Mouse (Mus musculus) c-Kit-positive CD71-positive TER-119-negative erythroid progenitor cells, embryonic 14.5 days (primary cell): Measurements from ENCODE around the gene Selenow.

Source experiments
- DNase-seq: peaks from one replicate; pipeline ENCODE4 v3.0.0-alpha.2; 2013; ENCODE audit warnings: low read depth

The Selenow gene

GRCm38 (mm10) chr7:15922220-15922773 lies at the start of gene Selenow:
Gene Selenow (minus strand): TSS chr7:15922402.
- DNase-seq, result peak; percentile 89

DNA sequence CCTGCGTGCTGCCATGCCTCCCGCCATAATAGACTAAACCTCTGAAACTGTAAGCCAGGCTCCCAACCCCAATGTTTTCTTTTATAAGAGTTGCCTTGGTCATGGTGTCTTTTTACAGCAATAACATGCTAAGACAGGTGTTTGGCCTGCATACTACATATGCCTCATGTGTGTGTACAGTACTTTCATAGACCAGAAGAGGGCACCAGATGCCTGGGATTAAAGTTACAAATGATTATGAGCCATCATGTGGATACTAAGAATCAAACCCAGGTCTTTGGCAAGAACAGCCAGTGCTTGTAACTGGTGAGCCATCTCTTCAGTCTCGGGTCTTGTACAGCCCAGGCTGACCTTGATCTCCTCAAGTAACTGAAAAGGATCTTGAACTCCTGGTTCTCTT lies 47.5 kb upstream of the Selenow start:
- no peak for DNase-seq

GRCm38 (mm10) chr7:15968322-15968721 lies 46.1 kb upstream of the Selenow start:
- no peak for DNase-seq

DNA sequence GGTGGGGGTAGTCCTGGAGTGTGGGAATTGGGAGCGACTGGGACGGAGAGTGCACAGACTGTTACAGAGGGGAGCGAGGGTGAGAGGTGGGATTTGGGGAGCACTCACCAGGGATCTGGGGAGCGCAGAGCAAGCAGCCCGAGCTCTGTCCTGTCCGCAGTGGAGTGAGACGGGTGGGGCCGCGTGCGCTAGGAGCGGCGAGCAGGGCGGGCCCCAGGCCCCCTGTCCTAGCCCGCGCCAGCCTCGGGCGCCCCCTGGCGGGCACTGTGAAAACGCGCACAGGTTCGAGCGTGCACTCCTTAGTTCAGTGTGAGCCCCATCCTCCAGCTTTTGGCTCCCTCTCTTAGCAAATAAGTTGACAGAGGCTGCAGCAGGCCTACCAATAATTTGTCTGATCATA lies 45.1 kb upstream of the Selenow start, which contains the start of gene Ehd2:
Ehd2 (minus strand) TSS at position 256 of the 400 bp plus-strand sequence.
- no peak for DNase-seq

DNA sequence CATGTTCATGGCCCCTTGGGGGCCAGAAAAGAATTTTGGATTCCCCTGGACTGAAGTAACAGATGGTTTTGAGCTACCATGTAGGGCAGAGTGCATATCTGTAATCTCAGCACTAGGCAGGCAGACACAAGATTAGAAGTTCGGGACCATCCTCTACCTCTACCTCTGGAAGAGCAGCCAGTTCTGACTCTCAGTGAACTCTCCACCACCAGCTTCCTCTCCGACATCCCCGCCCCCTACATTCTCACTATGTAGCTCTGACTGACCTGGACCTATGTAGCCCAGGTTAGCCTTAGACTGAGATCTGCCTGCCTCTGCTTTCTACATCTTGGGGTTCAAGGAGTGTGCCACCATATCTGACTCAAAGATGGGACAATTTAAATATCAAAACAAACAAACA lies 44.3 kb upstream of the Selenow start:
- no peak for DNase-seq

DNA sequence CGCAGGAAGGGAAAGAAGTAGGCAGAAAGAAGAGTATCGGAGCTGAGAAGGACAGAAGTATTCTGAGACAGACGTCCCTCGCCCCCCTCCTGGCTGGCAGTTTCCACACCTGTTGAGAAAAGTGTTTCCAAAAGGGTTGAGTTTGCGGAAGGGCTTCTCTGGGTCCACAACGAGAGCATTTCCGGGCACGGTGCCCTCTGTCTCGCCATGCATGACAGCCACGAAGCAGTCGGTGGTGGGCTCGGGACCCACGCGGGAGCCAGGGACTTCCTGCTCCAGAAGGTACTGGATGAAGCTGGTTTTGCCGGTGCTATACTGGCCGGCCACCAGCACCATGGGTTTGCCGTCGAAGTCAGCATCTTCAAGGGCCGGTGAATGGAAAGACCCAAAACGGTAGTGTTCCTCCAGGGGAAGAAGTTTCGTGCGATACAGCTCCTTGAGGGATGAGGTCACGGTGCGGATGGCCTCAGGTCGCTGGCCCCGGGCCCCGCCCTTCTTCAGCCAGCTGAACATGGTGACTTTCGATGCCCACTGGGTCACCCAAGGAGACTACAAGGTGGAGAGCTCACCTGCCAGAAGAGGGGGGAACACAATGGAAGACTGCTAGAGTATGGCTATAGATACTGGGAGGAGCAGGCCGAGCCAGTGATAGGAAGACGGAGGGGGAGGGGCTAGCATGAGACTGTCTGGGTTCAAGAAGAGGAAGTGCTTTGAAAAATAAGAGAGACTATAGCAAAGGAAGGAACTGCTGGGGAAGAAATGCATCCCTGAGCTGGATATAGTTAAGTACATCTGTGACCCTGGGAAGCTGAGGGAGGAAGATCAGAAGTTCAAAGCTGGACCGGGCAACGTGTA lies 41.8 kb upstream of the Selenow start:
- no peak for DNase-seq

DNA sequence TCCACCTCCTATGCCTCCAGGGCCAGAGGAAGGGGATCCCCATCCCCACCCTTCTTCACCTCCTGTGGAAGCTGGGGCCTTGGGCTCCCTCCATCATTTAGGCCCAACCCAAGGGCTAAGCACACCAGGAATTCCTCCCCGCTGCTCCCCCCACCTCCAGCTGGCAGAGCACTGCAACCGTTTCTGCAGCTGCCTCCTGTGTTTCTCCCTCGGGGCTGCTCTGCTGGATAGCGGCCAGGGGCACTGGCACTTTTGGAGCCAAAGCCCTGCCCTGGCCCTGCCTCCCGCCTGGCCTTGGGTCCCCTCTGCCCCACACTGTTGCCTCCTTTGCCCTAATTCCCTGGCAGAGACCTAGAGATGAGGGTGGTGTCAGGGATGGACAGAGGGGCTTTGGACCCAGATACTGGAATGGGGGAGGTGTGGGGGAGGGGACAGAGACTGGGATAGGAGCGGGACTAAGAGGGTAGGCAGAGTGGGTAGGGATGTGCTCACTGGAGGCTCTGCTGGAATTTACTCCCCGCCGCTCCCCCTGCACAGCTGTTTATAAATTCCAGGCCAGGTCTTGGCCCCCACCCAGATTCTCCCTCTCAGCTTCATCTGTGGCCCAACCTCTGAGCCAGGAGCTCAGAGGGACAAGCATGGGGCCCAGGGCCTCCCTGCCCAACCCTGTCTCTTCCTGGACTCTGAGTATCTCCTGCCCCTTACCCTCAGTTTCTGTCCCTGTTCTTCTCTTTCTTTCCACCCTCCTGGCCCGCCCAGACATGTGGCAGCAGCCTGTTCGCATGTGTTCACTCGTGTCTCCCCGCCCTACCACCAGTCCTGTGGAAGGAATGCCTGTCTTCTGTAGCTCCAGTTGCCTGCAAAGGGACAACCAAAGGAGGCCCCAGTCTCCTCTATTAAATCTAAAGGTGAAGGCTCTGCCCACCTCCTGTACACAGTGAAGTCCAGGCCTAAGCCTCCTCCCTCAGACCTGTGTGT lies 40.4 kb upstream of the Selenow start:
- no peak for DNase-seq

DNA sequence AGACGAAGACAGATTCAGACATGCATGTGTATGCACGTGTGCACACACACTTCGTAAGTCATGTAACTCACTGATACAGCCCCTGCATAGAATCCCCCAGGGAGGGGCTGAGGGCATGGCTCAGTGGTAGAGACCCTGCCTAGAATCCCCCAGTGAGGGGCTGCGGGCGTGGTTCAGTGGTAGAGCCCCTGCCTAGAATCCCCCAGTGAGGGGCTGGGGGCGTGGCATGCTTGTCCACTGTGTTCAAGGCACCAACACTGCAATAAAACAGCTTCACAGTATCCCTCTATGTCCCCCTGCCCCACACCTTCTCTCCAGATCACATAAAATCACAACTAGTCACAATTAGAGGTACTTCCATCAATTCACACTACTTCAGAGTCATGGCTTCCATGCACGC lies 39.6 kb upstream of the Selenow start:
- no peak for DNase-seq

DNA sequence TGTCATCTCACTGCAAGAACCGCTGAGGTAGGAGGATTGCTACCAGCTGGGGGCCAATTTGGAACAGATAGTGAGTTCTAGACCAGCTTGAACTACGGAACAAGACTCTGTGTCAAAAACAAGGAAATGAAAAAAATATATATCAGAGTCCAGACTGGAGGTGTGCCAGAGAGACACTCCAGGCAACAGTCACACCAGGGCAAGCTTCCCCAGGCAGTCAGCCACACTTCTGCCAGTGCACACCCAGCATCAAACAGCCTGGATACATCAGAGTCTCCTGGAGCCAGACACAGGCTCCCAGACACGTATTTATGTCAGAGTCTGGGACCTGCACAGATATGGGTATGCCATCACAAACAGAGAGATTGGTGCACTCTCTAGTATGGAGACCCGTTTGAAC lies 39.0 kb upstream of the Selenow start:
- no peak for DNase-seq

GRCm38 (mm10) chr7:15960691-15961090 lies 38.5 kb upstream of the Selenow start:
- DNase-seq, result no peak

DNA sequence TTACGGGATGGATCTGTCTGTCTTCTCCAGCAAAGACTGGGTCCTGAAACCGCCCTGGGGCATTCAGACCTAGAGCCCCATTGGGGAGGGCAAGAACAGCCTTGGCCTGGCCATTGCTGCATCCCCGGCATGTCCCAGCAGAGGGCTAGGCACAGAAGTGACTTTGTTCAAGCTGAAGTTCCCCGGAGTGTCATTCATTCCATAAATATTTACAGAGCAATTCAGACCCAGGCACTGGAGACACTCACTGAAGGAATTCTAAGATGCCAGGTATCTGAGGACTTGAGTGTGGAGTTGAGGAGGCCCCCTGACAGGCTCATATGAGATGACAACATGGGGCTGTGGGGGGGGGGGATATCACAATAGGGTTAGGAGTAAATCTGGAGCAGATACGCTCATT lies 33.9 kb upstream of the Selenow start:
- no peak for DNase-seq

DNA sequence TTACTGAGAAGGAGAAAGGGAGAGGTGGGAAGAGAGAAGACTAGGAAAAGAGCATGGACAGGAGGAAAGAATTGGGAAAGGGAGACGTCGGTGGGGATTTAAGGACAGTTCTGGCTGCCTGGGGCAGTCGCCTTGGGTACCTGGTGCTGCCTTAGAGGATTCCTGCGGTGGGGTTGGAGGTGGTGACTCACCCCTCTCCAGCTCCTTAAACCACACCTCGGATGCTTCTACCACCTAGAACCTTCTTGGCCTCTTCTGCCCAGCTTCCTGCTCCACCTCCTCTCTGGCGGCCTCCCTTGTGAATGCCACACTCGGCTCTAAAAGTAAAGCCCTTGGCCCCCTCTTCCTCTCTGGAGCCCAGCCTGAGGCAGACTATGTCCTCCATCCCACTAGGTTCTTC lies 33.3 kb upstream of the Selenow start:
- no peak for DNase-seq

DNA sequence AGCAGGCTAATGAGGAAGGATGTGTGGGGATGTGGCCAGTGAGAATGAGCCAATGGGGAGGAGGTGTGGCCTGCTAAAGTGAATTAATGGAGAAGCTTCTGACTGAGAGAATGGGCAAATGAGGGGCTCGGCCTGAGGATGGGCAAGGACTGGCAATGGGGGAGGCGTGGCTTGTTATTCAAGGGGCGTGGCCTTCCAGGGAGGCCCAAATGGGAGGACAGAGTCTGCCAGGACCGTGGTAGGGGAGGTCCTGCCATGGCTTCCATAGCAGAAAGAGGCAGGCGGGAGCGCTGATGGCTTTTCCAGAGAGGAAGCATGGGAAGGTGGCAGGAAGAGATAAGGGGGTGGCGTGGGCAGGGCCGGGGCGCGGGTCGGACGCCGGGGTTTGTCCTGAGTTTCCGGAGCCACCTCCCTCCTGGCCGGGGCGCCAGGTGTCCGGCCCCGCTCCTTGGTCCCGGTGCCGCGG lies 32.8 kb upstream of the Selenow start:
- DNase-seq, result no peak

DNA sequence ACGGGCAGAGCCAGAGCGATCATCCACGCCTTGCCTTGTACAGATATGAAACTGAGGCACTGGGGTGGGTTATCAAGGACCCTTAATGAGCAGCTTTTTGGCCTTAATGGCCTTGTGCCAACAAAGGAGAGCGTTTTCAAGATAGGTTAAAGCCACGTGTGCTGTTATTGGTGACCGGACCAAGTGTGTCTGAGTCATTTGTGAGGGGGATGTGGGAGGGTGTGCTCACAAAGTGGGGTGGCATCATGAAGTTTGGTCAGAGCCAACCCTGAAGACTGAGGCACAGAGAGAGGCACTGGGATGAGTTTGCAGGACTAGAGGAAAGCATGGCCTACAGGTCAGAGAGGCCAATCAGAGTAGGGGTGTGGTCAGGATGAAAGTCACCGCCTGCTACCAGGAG lies 32.2 kb upstream of the Selenow start:
- no peak for DNase-seq

- no peak for DNase-seq
Observed at GRCm38 (mm10) chr7:15953307-15954074, 31.3 kb upstream of the Selenow start.

DNA sequence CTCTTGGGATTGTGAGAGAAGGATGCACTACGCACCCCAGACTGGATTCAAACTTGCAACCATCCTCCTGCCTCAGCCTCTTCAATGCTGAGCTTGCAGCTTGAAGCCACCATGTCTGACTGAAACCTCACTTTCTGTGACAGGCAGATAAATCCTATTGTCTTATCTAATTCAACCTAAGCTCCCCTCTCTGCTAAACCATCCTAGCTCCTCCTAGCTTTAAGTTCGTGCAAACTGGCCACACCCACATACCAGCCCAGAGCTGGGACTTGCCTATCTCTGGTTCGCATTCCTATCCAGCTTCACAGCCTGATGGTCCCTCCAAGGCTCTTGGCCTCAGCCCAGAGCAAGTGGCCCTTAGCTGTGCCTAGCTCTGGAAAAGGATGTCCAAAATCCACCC lies 30.2 kb upstream of the Selenow start:
- DNase-seq, result peak; percentile 88

DNA sequence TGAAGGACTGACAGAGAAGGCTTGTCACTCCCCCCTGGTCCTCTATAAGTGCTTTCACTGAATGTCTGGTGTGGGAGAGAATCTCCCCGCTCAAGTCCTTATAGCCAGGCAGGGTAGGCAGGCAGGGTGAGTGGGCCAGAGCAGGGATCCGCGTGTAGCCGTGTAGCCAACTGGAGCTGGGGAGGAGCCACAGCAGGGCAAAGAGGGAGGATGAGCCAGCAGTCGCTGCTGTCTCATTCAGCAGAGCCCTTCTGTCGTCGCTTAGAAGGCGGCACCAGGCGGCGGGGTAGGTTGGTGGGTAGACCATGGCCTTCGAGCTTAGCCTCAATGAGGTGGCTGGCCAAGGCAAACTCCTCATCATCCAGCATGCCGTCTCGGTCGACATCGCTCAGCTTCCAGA lies 27.8 kb upstream of the Selenow start:
- DNase-seq, result no peak

DNA sequence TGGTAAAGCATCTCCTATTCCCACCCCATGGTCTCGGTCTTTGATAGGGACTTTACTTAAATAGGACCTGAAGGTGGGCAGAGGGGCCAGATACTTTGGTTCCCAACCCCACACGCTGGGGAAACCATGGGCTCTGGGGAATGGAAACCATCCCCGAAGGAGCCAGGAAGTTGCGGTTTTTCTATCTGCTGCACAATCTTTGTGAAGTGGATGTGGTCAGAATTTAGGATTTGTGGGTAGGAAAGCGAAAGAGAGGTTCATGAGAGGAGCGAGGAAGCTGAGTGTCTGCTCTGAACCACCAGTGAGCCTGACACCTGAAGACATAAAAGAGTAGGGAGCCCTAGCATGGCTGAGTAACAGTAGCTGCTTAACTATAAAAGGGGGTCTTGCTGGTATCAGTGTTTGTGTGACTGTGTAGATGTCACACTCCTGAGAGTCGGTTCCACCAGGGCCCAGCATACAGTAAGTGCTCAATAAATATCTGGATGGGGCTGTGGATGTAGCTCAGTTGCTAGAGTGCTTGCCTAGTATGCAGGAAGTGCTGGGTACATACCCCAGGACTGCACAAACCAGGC lies 27.1 kb upstream of the Selenow start:
- no peak for DNase-seq

DNA sequence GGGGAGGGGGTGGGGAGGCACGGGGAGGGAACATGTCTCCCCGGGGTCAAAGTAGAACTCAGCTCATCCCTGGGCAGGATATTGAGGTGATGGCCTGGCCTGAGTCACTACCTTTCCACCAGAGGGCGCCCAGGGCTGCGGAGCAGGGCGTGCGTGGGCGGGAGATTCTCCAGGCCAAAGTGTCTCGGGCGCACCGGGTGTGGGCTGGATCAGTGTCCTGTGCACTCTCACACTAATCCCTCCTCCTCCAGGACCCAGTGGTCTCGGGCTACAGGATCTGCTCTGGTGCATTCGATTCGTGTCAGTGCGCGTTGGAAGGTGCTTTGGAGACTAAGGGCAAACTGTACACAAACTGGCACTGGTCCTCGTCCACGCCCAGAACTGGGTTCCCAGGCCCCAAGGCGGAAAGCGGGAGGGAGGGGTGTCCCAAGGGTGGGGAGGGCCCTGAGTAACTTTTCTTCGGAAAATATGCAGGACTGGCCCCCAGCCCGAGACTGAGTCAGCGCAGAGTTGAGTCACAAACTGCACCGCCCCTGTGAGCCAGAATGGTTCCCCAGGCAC lies 26.3 kb upstream of the Selenow start:
- DNase-seq, result peak; percentile 77

GRCm38 (mm10) chr7:15947653-15948260 lies 25.6 kb upstream of the Selenow start:
- no peak for DNase-seq
